Mouse (Mus musculus) C2C12 (cell line): ENCODE measurements at regions not wholly inside any gene's neighbourhood (a gene's known extent, or its start where the extent isn't known, plus 50 kb on each side); places are given as distances from the start of the nearest gene placed in this dataset.

Experiments used
- CEBPB ChIP-seq: IDR thresholded peaks from one replicate; pipeline ENCODE4 v1.6.1; 2011; ENCODE audit warnings: low read depth, mild to moderate bottlenecking, control low read depth, moderate library complexity
- CTCF ChIP-seq: IDR thresholded peaks from one replicate; pipeline ENCODE4 v1.5.1; 2011; ENCODE audit not compliant: control insufficient read depth, insufficient read depth, insufficient read length
- MAX ChIP-seq: IDR thresholded peaks from one replicate; pipeline ENCODE4 v1.6.1; 2011; ENCODE audit warnings: mild to moderate bottlenecking, control low read depth
- MYOG ChIP-seq: IDR thresholded peaks from one replicate; pipeline ENCODE4 v1.6.1; 2011; ENCODE audit not compliant: control insufficient read depth, insufficient read length; ENCODE audit errors: extremely low read depth

DNA sequence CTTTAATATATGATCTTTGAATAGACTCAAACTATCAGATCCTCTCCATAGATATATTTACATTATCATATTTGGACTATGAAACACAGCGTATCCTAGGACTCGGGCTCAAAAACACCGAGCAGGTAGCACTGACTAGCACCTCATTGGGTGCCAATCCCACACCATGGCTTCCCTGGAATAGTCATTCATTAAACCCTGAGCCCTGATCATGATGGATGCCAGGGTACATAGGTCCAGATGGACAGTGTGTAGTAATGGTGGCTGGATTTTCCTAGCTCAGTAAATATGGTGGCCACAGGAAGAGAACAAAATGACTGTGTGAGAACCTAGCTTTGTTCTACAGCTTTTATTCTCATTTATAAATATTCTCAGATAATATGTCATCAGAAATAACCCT, 390.1 kb upstream of the Nr2f2 start:
- TF ChIP-seq MAX (no peak), CTCF (no peak), MYOG (no peak), CEBPB (no peak)
